Comparison of ENCODE assay signal across 11 mouse cellular contexts in the genomic region with DNA sequence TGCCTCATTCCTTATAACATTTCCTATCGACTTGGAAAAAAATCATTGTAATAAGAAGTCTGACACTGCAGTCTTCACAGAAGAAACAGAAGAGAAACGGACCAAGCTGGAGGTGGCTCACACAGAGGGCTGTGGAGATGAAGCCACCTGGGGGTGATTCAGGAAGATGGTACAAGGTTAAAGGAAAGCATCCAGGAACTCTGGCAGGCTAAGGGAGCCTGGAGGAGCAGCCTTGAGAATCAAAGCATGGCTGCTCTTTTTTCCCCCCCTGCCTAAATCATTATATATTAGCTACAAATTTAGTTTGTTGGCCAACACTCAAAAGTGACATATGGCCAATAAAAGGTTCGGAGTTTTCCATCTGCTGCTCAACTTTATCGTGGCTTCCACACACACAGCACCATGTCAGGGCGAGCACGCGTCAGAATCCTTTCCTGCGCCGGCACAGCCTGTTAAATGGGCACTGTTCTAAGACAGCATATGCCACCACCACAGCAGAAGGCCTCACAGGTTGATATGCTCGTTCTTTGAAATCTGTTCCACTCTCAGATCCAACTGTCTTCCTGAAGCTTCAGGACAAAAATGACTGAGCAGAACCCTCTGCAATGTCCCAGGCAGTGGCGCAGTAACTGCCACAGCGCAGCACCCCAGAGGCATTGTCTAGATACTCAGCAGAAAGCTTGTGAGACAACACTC. TPM values are rescaled to one million over a fixed set of nuclear protein-coding genes. Genes with fewer than 3 reads are reported as not detected.
DNase-seq lines count a peak whose midpoint lies in the region; ATAC-seq and TF ChIP-seq lines count a peak whose summit lies in the region.
"Had no signal": no experiment of that assay in that cellular context is flagged by ENCODE, and none has a peak within 500 bp of the region (broad histone marks: within the 10 kb centered on the region; RNA-seq: fewer than 3 reads in every experiment).

No protein-coding gene starts in this region.

- no peak overlapping the region; the same call in 1 of the 2 replicates for H3K27ac ChIP-seq in left cerebral cortex, adult 2 months
- no peak overlapping the region for H3K27ac ChIP-seq in heart, embryonic 11.5 days (ENCODE audit: low read depth, low read length)
- H3K27ac ChIP-seq: heart, adult 2 months; liver, embryonic 13.5 days; midbrain, embryonic 12.5 days had no signal

- no peak overlapping the region for H3K4me3 ChIP-seq in left cerebral cortex, adult 2 months
- H3K4me3 ChIP-seq in heart, embryonic 11.5 days (ENCODE audit: low read depth, low read length): no peak overlapping the region
- H3K4me3 ChIP-seq: heart, adult 2 months; liver, embryonic 13.5 days; midbrain, embryonic 12.5 days had no signal

- intact Hi-C loops in left cerebral cortex, adult 2 months (cut with DNase I): no loop called here

- no peak overlapping the region for H3K4me2 ChIP-seq in heart, embryonic 11.5 days
- H3K4me2 ChIP-seq: liver, embryonic 13.5 days; midbrain, embryonic 12.5 days had no signal

- H3K9me3 ChIP-seq in heart, embryonic 11.5 days (replicated peaks; ENCODE audit: control insufficient read depth, low read length): no peaks in the 10 kb centered on the region
- H3K9me3 ChIP-seq: liver, embryonic 13.5 days; midbrain, embryonic 12.5 days had no signal

- WGBS in heart, embryonic 11.5 days (ENCODE audit: insufficient replicate concordance): 85% methylated on average over 12 of the region's 12 CpGs

- no peak for TF ChIP-seq CTCF in left cerebral cortex, adult 2 months (IDR thresholded peaks at IDR 0.05)

- H3K27me3 ChIP-seq in heart, embryonic 11.5 days (ENCODE audit: control insufficient read depth, insufficient read depth, low read length): no peaks in the 10 kb centered on the region
- H3K27me3 ChIP-seq: liver, embryonic 13.5 days; midbrain, embryonic 12.5 days had no signal

- peak; percentile 17 to 18 for DNase-seq in left cerebral cortex, adult 18-20 months (ENCODE audit: low spot score in 2 of 2)
- no peak for DNase-seq in left cerebral cortex, adult 2 months (ENCODE audit: extremely low spot score in 1 of 2, low spot score in 2 of 2)
- peak; percentile 81 for DNase-seq in cerebellum, adult 8-10 months
- peak; percentile 46 for DNase-seq in layer of hippocampus, adult 9-10 months (ENCODE audit: low spot score)
- peak; percentile 13 to 25 for DNase-seq in right cerebral cortex, adult 2 months (ENCODE audit: low spot score in 2 of 2)
- no peak for DNase-seq in embryo, embryonic 11 days
- no peak for DNase-seq in adrenal gland, adult (ENCODE audit: inconsistent age in 2 of 2, low spot score in 1 of 2)
- DNase-seq: heart, adult 2 months; liver, embryonic 13.5 days had no signal

- H3K36me3 ChIP-seq in heart, embryonic 11.5 days (ENCODE audit: control insufficient read depth, insufficient read depth, low read length): no peaks in the 10 kb centered on the region
- H3K36me3 ChIP-seq: liver, embryonic 13.5 days; midbrain, embryonic 12.5 days had no signal

- H3K4me1 ChIP-seq in heart, embryonic 11.5 days (ENCODE audit: control insufficient read depth, insufficient read depth, low read length): no peaks in the 10 kb centered on the region
- H3K4me1 ChIP-seq: liver, embryonic 13.5 days; midbrain, embryonic 12.5 days had no signal

- H3K9ac ChIP-seq in heart, embryonic 11.5 days (ENCODE audit: low read depth, low read length): no peak overlapping the region
- H3K9ac ChIP-seq: liver, embryonic 13.5 days; midbrain, embryonic 12.5 days had no signal

- ATAC-seq in heart, embryonic 11.5 days (replicated peaks; ENCODE audit: insufficient number of reproducible peaks, low FRiP score, low TSS enrichment): no peak

RNA-seq across cellular contexts. Expression of a gene that starts 36.2 kb away (rescaled TPM):
- under 1 TPM; 0.42 to 0.49 TPM for total RNA-seq in left cerebral cortex, adult 18-20 months (2021)
- total RNA-seq in left cerebral cortex, adult 2 months (2021): under 1 TPM in 1 of 2 experiments, not detected in 1; 0.23 TPM
- 4.2 and 4.9 TPM in 2 replicates for polyA plus RNA-seq in heart, embryonic 11.5 days (2014; fragmentation: Nextera tagmentation; extraction: Ambion mirVana)

Comparison
In these comparisons a context has a peak if more than half of its experiments do, and no peak if none do; other contexts are left out.
1. DNase-seq: peak in left cerebral cortex, adult 18-20 months (2 of 2), cerebellum, adult 8-10 months (single experiment), layer of hippocampus, adult 9-10 months (single experiment) and right cerebral cortex, adult 2 months (2 of 2); none in left cerebral cortex, adult 2 months (0 of 2), embryo, embryonic 11 days (single experiment) and adrenal gland, adult (0 of 2).